Mouse (Mus musculus): ENCODE measurements around the gene Prdm1. TPM values are rescaled to one million over a fixed set of nuclear protein-coding genes. Genes with fewer than 3 reads are reported as not detected.
A peak's percentile ranks its signal among the peaks of the same experiment; 100 is the strongest.

Gene Prdm1
- total and polyA plus RNA-seq, 3 experiments: 8.9 to 29.1 (median 10.7) TPM

DNA sequence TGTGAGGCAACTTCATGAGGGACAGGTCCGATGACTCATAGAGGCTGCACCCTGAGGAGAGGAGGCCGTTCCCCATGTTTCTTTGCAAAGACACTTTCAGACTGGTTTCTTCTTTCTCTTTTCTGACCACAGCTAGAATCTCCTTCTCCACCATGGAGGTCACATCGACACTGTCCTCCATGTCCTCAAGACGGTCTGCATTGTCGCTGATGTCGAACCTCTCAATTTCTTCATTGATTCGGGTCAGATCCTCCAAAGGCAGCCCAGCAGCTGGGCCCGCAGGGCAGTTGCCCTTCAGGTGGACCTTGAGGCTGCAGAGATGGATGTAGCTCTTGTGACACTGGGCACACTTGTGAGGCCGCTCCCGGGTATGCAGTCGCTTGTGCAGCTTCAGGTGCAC lies 88.6 kb downstream of the Prdm1 start:
- TF ChIP-seq POLR2AphosphoS5 (IDR thresholded peaks at IDR 0.05; ENCODE audit: insufficient replicate concordance, low read depth, low read length): no peak
- TF ChIP-seq GATA2 (IDR thresholded peaks at IDR 0.05; ENCODE audit: borderline replicate concordance, low read depth, low read length): no peak
- no peak for TF ChIP-seq GATA1 (IDR thresholded peaks at IDR 0.05; ENCODE audit: borderline replicate concordance, low read length)
- TF ChIP-seq CTCF (IDR thresholded peaks at IDR 0.05; ENCODE audit: low read depth, low read length): no peak
- TF ChIP-seq TAL1 (conservative IDR thresholded peaks at IDR 0.05; ENCODE audit: low read depth, low read length): no peak
- Histone ChIP-seq H3K4me3 (ENCODE audit: low read depth, low read length) (no peak overlapping the region), H3K27me3 (ENCODE audit: insufficient read depth, low read length) (no peaks in the 10 kb centered on the region), H3K4me1 (ENCODE audit: insufficient read depth, low read depth, low read length) (peaks cover 10% of the 10 kb centered on the region), H3K9me3 (replicated peaks) (no peaks in the 10 kb centered on the region), H3K36me3 (replicated peaks) (peaks cover 44% of the 10 kb centered on the region)
- no peak for DNase-seq (ENCODE audit: low spot score)
- no peak for ATAC-seq (ENCODE audit: extremely low read depth, insufficient number of reproducible peaks, low FRiP score, poor library complexity, severe bottlenecking)

DNA sequence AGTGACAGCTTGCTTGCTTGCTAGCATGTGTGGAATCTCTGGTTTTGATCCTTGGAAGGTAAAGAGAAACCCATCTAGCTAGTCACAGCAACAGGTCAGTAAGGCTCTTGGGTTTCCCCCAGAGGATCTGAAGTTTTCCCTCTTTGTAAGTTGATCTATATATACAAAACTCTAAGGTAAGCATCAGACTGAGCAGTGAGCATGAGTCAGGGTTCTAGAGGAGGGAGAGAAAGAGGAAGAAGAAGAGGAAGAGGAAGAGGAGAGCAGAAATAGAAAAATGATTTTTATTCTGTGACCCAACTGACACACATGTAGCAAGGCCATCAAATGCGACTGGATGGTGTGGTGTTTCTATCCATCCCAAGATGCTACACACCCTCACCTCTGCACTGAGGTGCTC lies 90.7 kb downstream of the Prdm1 start:
- Histone ChIP-seq H3K4me3 (ENCODE audit: low read depth, low read length) (no peak overlapping the region), H3K36me3 (replicated peaks) (peaks cover 32% of the 10 kb centered on the region), H3K27me3 (ENCODE audit: insufficient read depth, low read length) (no peaks in the 10 kb centered on the region), H3K9me3 (replicated peaks) (no peaks in the 10 kb centered on the region), H3K4me1 (ENCODE audit: insufficient read depth, low read depth, low read length) (peaks cover 7% of the 10 kb centered on the region)
- ATAC-seq (ENCODE audit: extremely low read depth, insufficient number of reproducible peaks, low FRiP score, poor library complexity, severe bottlenecking): no peak
- no peak for TF ChIP-seq CTCF (IDR thresholded peaks at IDR 0.05; ENCODE audit: low read depth, low read length)
- no peak for TF ChIP-seq TAL1 (conservative IDR thresholded peaks at IDR 0.05; ENCODE audit: low read depth, low read length)
- TF ChIP-seq GATA2 (IDR thresholded peaks at IDR 0.05; ENCODE audit: borderline replicate concordance, low read depth, low read length): no peak
- no peak for TF ChIP-seq POLR2AphosphoS5 (IDR thresholded peaks at IDR 0.05; ENCODE audit: insufficient replicate concordance, low read depth, low read length)
- no peak for TF ChIP-seq GATA1 (IDR thresholded peaks at IDR 0.05; ENCODE audit: borderline replicate concordance, low read length)
- DNase-seq (ENCODE audit: low spot score): no peak

DNA sequence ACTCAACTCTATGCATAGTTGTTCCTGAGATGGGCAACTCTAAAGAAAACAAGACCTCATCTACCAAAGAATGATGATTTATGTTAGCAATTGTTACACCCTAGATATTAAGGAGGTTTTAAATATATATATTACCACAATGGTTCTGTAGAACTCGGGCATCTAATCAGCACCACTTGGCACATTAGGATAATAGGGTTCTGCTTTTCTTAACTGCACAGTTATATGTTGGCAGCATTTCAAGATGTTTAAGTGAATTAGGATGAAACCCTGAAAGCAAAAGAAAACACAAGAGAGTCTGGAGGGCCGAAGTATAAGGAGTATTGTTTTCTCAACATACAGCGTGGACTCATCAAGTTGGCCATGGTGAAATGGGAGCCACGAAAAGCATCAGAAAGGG lies 92.3 kb downstream of the Prdm1 start:
- DNase-seq (ENCODE audit: low spot score) (no peak), ATAC-seq (ENCODE audit: extremely low read depth, insufficient number of reproducible peaks, low FRiP score, poor library complexity, severe bottlenecking) (no peak)
- Histone ChIP-seq H3K36me3 (replicated peaks) (peaks cover 15% of the 10 kb centered on the region), H3K4me1 (ENCODE audit: insufficient read depth, low read depth, low read length) (peaks cover 7% of the 10 kb centered on the region), H3K27me3 (ENCODE audit: insufficient read depth, low read length) (no peaks in the 10 kb centered on the region), H3K9me3 (replicated peaks) (no peaks in the 10 kb centered on the region), H3K4me3 (ENCODE audit: low read depth, low read length) (no peak overlapping the region)
- TF ChIP-seq GATA1 (IDR thresholded peaks at IDR 0.05; ENCODE audit: borderline replicate concordance, low read length) (no peak), TAL1 (conservative IDR thresholded peaks at IDR 0.05; ENCODE audit: low read depth, low read length) (no peak), GATA2 (IDR thresholded peaks at IDR 0.05; ENCODE audit: borderline replicate concordance, low read depth, low read length) (no peak), POLR2AphosphoS5 (IDR thresholded peaks at IDR 0.05; ENCODE audit: insufficient replicate concordance, low read depth, low read length) (no peak)

DNA sequence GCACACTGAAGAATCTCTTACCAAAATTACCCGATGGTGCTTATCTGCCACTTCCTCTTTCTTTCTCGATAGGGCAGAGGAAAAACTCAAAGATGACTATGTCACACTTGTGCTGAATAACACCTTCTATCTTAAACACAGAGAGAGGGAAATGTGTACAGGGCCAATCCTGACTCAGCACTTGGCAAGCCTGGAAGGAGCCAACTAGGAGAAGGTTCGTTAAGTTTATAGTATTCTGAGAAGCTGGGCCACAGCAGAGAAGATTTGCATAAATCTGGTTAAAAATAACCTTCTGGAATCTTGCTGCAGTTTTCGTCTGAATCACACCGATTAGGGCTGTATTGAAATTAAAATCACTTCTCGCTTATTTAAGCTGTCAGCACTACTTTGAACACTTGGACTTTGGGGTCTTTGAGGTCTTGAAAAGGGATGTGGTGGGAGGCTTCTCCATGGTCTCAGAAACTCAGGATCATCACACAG lies 93.6 kb downstream of the Prdm1 start:
- ATAC-seq (ENCODE audit: extremely low read depth, insufficient number of reproducible peaks, low FRiP score, poor library complexity, severe bottlenecking) (peak; percentile 60), DNase-seq (ENCODE audit: low spot score) (peak; percentile 45)
- no peaks in the 10 kb centered on the region for H3K27me3 ChIP-seq (ENCODE audit: insufficient read depth, low read length)
- H3K9me3 ChIP-seq (replicated peaks): no peaks in the 10 kb centered on the region
- peaks cover 4% of the 10 kb centered on the region for H3K36me3 ChIP-seq (replicated peaks)
- H3K4me1 ChIP-seq (ENCODE audit: insufficient read depth, low read depth, low read length): peaks cover 7% of the 10 kb centered on the region
- TF ChIP-seq GATA1 (IDR thresholded peaks at IDR 0.05; ENCODE audit: borderline replicate concordance, low read length) (no peak), TAL1 (conservative IDR thresholded peaks at IDR 0.05; ENCODE audit: low read depth, low read length) (no peak), POLR2AphosphoS5 (IDR thresholded peaks at IDR 0.05; ENCODE audit: insufficient replicate concordance, low read depth, low read length) (no peak), CTCF (IDR thresholded peaks at IDR 0.05; ENCODE audit: low read depth, low read length) (no peak), GATA2 (IDR thresholded peaks at IDR 0.05; ENCODE audit: borderline replicate concordance, low read depth, low read length) (no peak)
- no peak overlapping the region for H3K4me3 ChIP-seq (ENCODE audit: low read depth, low read length)

DNA sequence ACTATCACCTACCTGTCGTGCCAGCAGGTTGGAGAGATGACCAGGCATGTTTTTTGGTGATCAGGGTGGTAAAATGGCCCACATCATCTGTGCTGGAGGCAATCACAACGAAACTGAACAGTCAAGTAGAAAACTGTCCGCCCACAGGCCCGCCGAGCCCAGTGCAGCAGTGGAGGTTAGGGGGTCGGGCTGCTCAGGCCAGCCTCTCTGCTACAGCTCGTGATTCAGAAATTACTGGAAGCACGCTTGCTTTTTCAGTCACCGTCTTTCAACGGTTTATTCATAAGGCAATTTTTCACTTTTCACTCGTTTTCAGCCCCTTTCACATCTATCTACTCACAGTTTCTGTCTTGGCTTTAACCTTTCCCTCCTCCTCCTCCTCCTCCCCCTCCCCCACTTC lies 96.1 kb downstream of the Prdm1 start:
- Histone ChIP-seq H3K4me3 (ENCODE audit: low read depth, low read length) (no peak overlapping the region), H3K9me3 (replicated peaks) (no peaks in the 10 kb centered on the region), H3K27me3 (ENCODE audit: insufficient read depth, low read length) (no peaks in the 10 kb centered on the region), H3K4me1 (ENCODE audit: insufficient read depth, low read depth, low read length) (peaks cover 7% of the 10 kb centered on the region), H3K36me3 (replicated peaks) (no peaks in the 10 kb centered on the region)
- no peak for DNase-seq (ENCODE audit: low spot score)
- TF ChIP-seq POLR2AphosphoS5 (IDR thresholded peaks at IDR 0.05; ENCODE audit: insufficient replicate concordance, low read depth, low read length) (no peak), GATA1 (IDR thresholded peaks at IDR 0.05; ENCODE audit: borderline replicate concordance, low read length) (no peak), CTCF (IDR thresholded peaks at IDR 0.05; ENCODE audit: low read depth, low read length) (no peak), GATA2 (IDR thresholded peaks at IDR 0.05; ENCODE audit: borderline replicate concordance, low read depth, low read length) (no peak), TAL1 (conservative IDR thresholded peaks at IDR 0.05; ENCODE audit: low read depth, low read length) (no peak)
- ATAC-seq (ENCODE audit: extremely low read depth, insufficient number of reproducible peaks, low FRiP score, poor library complexity, severe bottlenecking): no peak

DNA sequence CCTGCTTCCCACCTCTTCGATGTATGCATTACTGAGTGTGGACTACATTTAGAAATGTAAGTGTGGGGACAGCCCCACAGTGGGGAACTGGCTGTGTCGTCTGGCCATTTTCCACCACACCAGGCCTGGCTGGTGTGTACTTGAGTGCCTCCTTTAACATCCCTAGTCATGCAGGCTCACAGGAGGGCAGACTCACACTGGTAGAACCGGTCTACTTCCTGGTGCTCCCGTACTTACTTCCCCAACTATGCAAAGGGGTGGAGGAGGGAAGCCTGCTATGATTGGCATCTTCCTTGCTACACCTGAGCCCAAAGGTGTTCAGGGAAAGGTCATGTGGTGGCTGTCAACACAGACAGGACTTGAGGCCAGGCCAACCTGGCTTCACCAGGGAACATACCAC lies 96.6 kb downstream of the Prdm1 start:
- no peaks in the 10 kb centered on the region for H3K27me3 ChIP-seq (ENCODE audit: insufficient read depth, low read length)
- ATAC-seq (ENCODE audit: extremely low read depth, insufficient number of reproducible peaks, low FRiP score, poor library complexity, severe bottlenecking): no peak
- H3K4me3 ChIP-seq (ENCODE audit: low read depth, low read length): no peak overlapping the region
- H3K36me3 ChIP-seq (replicated peaks): no peaks in the 10 kb centered on the region
- H3K9me3 ChIP-seq (replicated peaks): no peaks in the 10 kb centered on the region
- TF ChIP-seq GATA1 (IDR thresholded peaks at IDR 0.05; ENCODE audit: borderline replicate concordance, low read length) (no peak), CTCF (IDR thresholded peaks at IDR 0.05; ENCODE audit: low read depth, low read length) (no peak), GATA2 (IDR thresholded peaks at IDR 0.05; ENCODE audit: borderline replicate concordance, low read depth, low read length) (no peak), POLR2AphosphoS5 (IDR thresholded peaks at IDR 0.05; ENCODE audit: insufficient replicate concordance, low read depth, low read length) (no peak), TAL1 (conservative IDR thresholded peaks at IDR 0.05; ENCODE audit: low read depth, low read length) (no peak)
- H3K4me1 ChIP-seq (ENCODE audit: insufficient read depth, low read depth, low read length): peaks cover 7% of the 10 kb centered on the region
- no peak for DNase-seq (ENCODE audit: low spot score)
